Mouse (Mus musculus) stomach, postnatal 0 days (tissue): ENCODE data around the gene Ldb2.

Experiments
- CTCF ChIP-seq: IDR thresholded peaks from 2 replicates; pipeline ENCODE4 v1.5.1; 2016; ENCODE audit warnings: antibody characterized with exemption, low read depth, mild to moderate bottlenecking, moderate library complexity
- EP300 ChIP-seq: optimal IDR thresholded peaks from 2 replicates; pipeline ENCODE3; 2016; ENCODE audit warnings: antibody characterized with exemption

DNA sequence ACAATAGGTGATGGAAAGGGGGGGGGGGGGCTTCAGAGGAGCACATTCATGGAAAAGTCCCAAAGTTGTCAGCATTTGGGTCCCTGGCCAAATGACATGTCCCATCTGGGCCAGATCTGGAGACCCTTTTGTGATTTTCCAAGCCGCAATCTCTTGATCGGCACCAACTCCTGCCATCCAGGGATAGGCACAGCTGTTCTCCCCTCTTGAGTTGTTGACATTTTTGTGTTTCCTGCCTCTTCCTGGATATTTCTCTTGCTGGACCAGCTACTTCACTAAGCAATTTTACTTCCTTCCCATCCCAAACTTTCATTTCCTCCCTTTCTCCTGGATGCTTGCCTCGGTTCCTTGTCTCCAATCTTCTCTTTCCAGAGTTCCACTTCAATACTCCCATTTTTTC is 63.1 kb downstream of the Ldb2 start:
- TF ChIP-seq CTCF: no peak
- TF ChIP-seq EP300: no peak
